8 mouse cellular contexts compared by ENCODE assay signal in the genomic region with DNA sequence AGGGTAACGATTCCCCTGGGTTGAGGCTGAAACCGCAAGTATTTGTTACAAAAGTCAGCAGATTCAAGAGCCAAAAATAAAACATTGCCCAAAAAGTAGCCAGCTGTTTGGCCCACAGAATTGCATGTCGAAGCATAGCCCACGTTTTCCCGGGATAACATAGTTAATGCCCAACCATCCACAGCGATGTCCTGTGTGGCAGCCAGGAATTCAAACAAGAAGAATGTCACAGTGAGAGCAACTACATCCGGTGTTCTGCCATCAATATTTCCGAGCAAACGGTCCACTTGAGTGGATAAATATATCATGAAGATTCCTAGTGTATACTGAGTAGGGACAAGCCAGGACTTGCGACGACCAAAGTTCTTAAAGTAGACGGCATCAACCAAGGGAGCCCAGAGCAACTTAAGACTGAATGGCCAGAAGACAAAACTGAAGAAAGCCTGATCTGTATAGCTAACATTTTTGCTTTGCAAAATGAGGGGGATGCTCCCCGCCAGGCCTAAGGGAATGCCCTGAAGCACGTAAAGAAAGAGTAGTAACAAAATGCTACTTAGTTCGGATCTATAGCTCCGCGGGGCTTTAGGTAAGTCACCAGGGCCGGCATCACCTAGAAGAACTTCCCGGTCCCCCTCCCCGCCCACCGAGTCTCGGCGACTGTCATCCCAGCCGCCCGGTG. TPM values are rescaled to one million over a fixed set of nuclear protein-coding genes. Genes with fewer than 3 reads are reported as not detected.
DNase-seq lines count a peak whose midpoint lies in the region; ATAC-seq and TF ChIP-seq lines count a peak whose summit lies in the region.

No protein-coding gene starts in this region.

- H3K36me3 ChIP-seq in heart, embryonic 15.5 days = no peaks in the 10 kb centered on the region
- H3K36me3 ChIP-seq in midbrain, embryonic 12.5 days = no peaks in the 10 kb centered on the region

- peaks cover 5% of the 10 kb centered on the region for H3K27me3 ChIP-seq in heart, embryonic 15.5 days
- H3K27me3 ChIP-seq in midbrain, embryonic 12.5 days = no peaks in the 10 kb centered on the region

- H3K4me2 ChIP-seq in heart, embryonic 15.5 days = peak overlapping the region; percentile 82
- peak overlapping the region; percentile 84 for H3K4me2 ChIP-seq in midbrain, embryonic 12.5 days (replicated peaks)

- peak overlapping the region; percentile 77 for H3K9ac ChIP-seq in heart, embryonic 15.5 days
- H3K9ac ChIP-seq in midbrain, embryonic 12.5 days (replicated peaks) = peak overlapping the region; percentile 83

- peak overlapping the region; percentile 80 for H3K27ac ChIP-seq in bone marrow, adult 2 months (ENCODE audit: control insufficient read depth, insufficient read depth, low read depth, low read length, poor library complexity)
- H3K27ac ChIP-seq in heart, embryonic 15.5 days = peak overlapping the region; percentile 90
- H3K27ac ChIP-seq in midbrain, embryonic 12.5 days (replicated peaks) = peak overlapping the region; percentile 87

- peak overlapping the region; percentile 81 for H3K4me3 ChIP-seq in lung, adult 2 months (replicated peaks; ENCODE audit: extremely low read depth, low read depth, low read length)
- peak overlapping the region; percentile 94 for H3K4me3 ChIP-seq in bone marrow, adult 2 months (replicated peaks; ENCODE audit: control insufficient read depth, low read depth, low read length)
- peak overlapping the region; percentile 73 for H3K4me3 ChIP-seq in heart, embryonic 15.5 days
- H3K4me3 ChIP-seq in midbrain, embryonic 12.5 days = peak overlapping the region; percentile 89

- no peak for TF ChIP-seq POLR2A in lung, adult 2 months (IDR thresholded peaks at IDR 0.05; ENCODE audit: borderline replicate concordance, extremely low read depth, low read depth, low read length)
- TF ChIP-seq POLR2A in bone marrow, adult 2 months (IDR thresholded peaks at IDR 0.05; ENCODE audit: borderline replicate concordance, control insufficient read depth, low read depth, low read length) = no peak

- ATAC-seq in heart, embryonic 15.5 days (replicated peaks; ENCODE audit: insufficient number of reproducible peaks, insufficient read depth, low FRiP score, low read depth) = no peak
- peak; percentile 0; the same call in 1 of the 2 replicates for ATAC-seq in midbrain, embryonic 12.5 days (ENCODE audit: low FRiP score, low read depth)

- no peaks in the 10 kb centered on the region for H3K9me3 ChIP-seq in heart, embryonic 15.5 days (replicated peaks)
- H3K9me3 ChIP-seq in midbrain, embryonic 12.5 days = no peaks in the 10 kb centered on the region

- WGBS in lung, adult 2 months = 3% methylated on average over 25 of the region's 25 CpGs
- WGBS in bone marrow, adult 2 months = 2% methylated on average over 25 of the region's 25 CpGs
- 5% methylated on average over 25 of the region's 25 CpGs for WGBS in heart, embryonic 15.5 days
- 8% methylated on average over 25 of the region's 25 CpGs for WGBS in midbrain, embryonic 12.5 days

- peak; percentile 10 for DNase-seq in lung, adult 2 months
- DNase-seq in lung, postnatal 25 days (ENCODE audit: low spot score) = no peak
- peak; percentile 50 to 51 for DNase-seq in kidney, postnatal 36 days
- DNase-seq in urinary bladder, postnatal 14 days (ENCODE audit: low spot score) = no peak
- DNase-seq in urinary bladder, adult 2 months (ENCODE audit: low spot score) = no peak

- peaks cover 8% of the 10 kb centered on the region; the same call in 1 of the 2 replicates for H3K4me1 ChIP-seq in lung, adult 2 months (ENCODE audit: control insufficient read depth, insufficient read depth, low read length)
- no peaks in the 10 kb centered on the region; the same call in 1 of the 2 replicates for H3K4me1 ChIP-seq in bone marrow, adult 2 months (ENCODE audit: control insufficient read depth, insufficient read depth, low read length)
- H3K4me1 ChIP-seq in heart, embryonic 15.5 days (replicated peaks) = peaks cover 25% of the 10 kb centered on the region
- H3K4me1 ChIP-seq in midbrain, embryonic 12.5 days = peaks cover 23% of the 10 kb centered on the region

- TF ChIP-seq CTCF in lung, adult 2 months (IDR thresholded peaks at IDR 0.05; ENCODE audit: insufficient read depth, low read length) = no peak
- no peak for TF ChIP-seq CTCF in bone marrow, adult 2 months (IDR thresholded peaks at IDR 0.05; ENCODE audit: control insufficient read depth, insufficient read depth, low read length)

RNA-seq across cellular contexts. Expression of a gene that starts 1.0 kb away (rescaled TPM):
- 13.8 and 14.0 TPM in 2 replicates for polyA plus RNA-seq in lung, adult 2 months (2012; rRNA removed)
- 3.7 and 6.1 TPM in 2 replicates for polyA plus RNA-seq in bone marrow, adult 2 months (2011; ENCODE audit: insufficient read depth, insufficient read length, low replicate concordance, missing spikeins)
- polyA plus RNA-seq in heart, embryonic 15.5 days (2015; fragmentation: Nextera tagmentation; extraction: Ambion mirVana) = 9.2 and 10.5 TPM in 2 replicates
- polyA plus RNA-seq in midbrain, embryonic 12.5 days (2016; fragmentation: Nextera tagmentation; extraction: Ambion mirVana) = 13.5 and 15.2 TPM in 2 replicates
- polyA plus RNA-seq in urinary bladder, adult 2 months (2012; rRNA removed) = 17.5 and 21.4 TPM in 2 replicates

RNA-seq across cellular contexts. Expression of a gene that starts 12.3 kb away (rescaled TPM):
- polyA plus RNA-seq in lung, adult 2 months (2012; rRNA removed) = 1.9 and 2.9 TPM in 2 replicates
- polyA plus RNA-seq in bone marrow, adult 2 months (2011; ENCODE audit: insufficient read depth, insufficient read length, low replicate concordance, missing spikeins) = 7.5 and 7.9 TPM in 2 replicates
- polyA plus RNA-seq in heart, embryonic 15.5 days (2015; fragmentation: Nextera tagmentation; extraction: Ambion mirVana) = 32.3 and 33.6 TPM in 2 replicates
- 62.6 and 63.8 TPM in 2 replicates for polyA plus RNA-seq in midbrain, embryonic 12.5 days (2016; fragmentation: Nextera tagmentation; extraction: Ambion mirVana)
- polyA plus RNA-seq in urinary bladder, adult 2 months (2012; rRNA removed) = 8.9 and 9.6 TPM in 2 replicates

RNA-seq across cellular contexts. Expression of a gene that starts 34.3 kb away (rescaled TPM):
- 2.5 and 3.4 TPM in 2 replicates for polyA plus RNA-seq in lung, adult 2 months (2012; rRNA removed)
- polyA plus RNA-seq in bone marrow, adult 2 months (2011; ENCODE audit: insufficient read depth, insufficient read length, low replicate concordance, missing spikeins) = 2.6 TPM in 1 of 2 replicates, not detected in the other
- polyA plus RNA-seq in heart, embryonic 15.5 days (2015; fragmentation: Nextera tagmentation; extraction: Ambion mirVana) = 4.3 and 4.9 TPM in 2 replicates
- 3.6 and 3.8 TPM in 2 replicates for polyA plus RNA-seq in midbrain, embryonic 12.5 days (2016; fragmentation: Nextera tagmentation; extraction: Ambion mirVana)
- polyA plus RNA-seq in urinary bladder, adult 2 months (2012; rRNA removed) = 7.7 and 7.9 TPM in 2 replicates

Comparison
In these comparisons a context has a peak if more than half of its experiments do, and no peak if none do; other contexts are left out.
1. DNase-seq: peak in lung, adult 2 months (single experiment) and kidney, postnatal 36 days (2 of 2); none in lung, postnatal 25 days (single experiment), urinary bladder, postnatal 14 days (single experiment) and urinary bladder, adult 2 months (single experiment).
2. Peak in every context shown above with its lines, with median percentiles within 50 percentile points of each other: H3K4me3 ChIP-seq and H3K27ac ChIP-seq.